In the genomic region with DNA sequence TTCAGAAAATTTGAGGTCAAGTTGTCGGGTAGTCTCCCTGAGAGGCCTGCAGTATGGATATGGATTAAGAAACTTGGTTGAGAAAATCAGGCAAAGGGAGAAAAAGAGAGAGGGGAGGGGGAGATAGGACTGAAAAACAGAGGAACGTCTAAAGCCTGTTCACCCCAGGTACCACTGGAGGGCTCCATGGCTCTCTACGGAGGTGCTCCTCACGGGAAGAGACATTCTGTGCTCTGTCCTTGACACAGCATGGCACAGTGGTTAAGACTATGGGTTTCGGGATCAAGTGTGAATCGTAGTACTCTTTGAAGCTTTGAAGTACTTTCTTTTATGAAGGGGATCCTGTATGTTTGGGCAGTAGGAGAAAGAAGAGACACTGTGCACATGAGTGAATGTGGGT, we compare ENCODE assay signal across 9 mouse cellular contexts. TPM values are rescaled to one million over a fixed set of nuclear protein-coding genes. Genes with fewer than 3 reads are reported as not detected.
DNase-seq lines count a peak whose midpoint lies in the region; ATAC-seq and TF ChIP-seq lines count a peak whose summit lies in the region.
"Had no signal": no experiment of that assay in that cellular context is flagged by ENCODE, and none has a peak within 500 bp of the region (broad histone marks: within the 10 kb centered on the region; RNA-seq: fewer than 3 reads in every experiment).

No protein-coding gene starts in this region.

- DNase-seq in left cerebral cortex, adult 2 months (ENCODE audit: extremely low spot score in 1 of 2, low spot score in 2 of 2), result peak in 1 of 2 experiments; percentile 35
- no peak for DNase-seq in left cerebral cortex, adult 11 months (ENCODE audit: low spot score)
- DNase-seq in MN1 (ENCODE audit: low spot score), result peak; percentile 23
- DNase-seq in cerebellum, adult 2 months, result peak; percentile 43 to 57
- no peak for DNase-seq in urinary bladder, adult 18-20 months (ENCODE audit: low spot score in 2 of 2)
- DNase-seq: gastrocnemius, postnatal 14 days had no signal

- no peaks in the 10 kb centered on the region for H3K36me3 ChIP-seq in hindbrain, embryonic 16.5 days (ENCODE audit: control insufficient read depth, insufficient read depth, low read length)
- H3K36me3 ChIP-seq in intestine, embryonic 15.5 days, result no peaks in the 10 kb centered on the region
- H3K36me3 ChIP-seq: neural tube, embryonic 13.5 days had no signal

- intact Hi-C loops in left cerebral cortex, adult 2 months (cut with DNase I), result loop anchor here (2.0 kb wide), 1 partner anchor 245 kb away; no protein-coding TSS in a partner anchor

- H3K4me3 ChIP-seq in left cerebral cortex, adult 2 months, result no peak overlapping the region
- H3K4me3 ChIP-seq in cerebellum, adult 2 months (replicated peaks; ENCODE audit: insufficient read depth, low read depth, low read length), result no peak overlapping the region
- no peak overlapping the region for H3K4me3 ChIP-seq in hindbrain, embryonic 16.5 days (ENCODE audit: low read length)
- H3K4me3 ChIP-seq in intestine, embryonic 15.5 days (replicated peaks), result no peak overlapping the region

- H3K4me2 ChIP-seq in hindbrain, embryonic 16.5 days (ENCODE audit: low read length), result no peak overlapping the region
- no peak overlapping the region for H3K4me2 ChIP-seq in intestine, embryonic 15.5 days (replicated peaks)

- TF ChIP-seq CTCF in left cerebral cortex, adult 2 months (IDR thresholded peaks at IDR 0.05), result peak; percentile 58
- peak; percentile 73 for TF ChIP-seq CTCF in cerebellum, adult 2 months (IDR thresholded peaks at IDR 0.05; ENCODE audit: borderline replicate concordance, insufficient read depth, low read depth, low read length)

- 28% methylated on average over 6 of the region's 6 CpGs for WGBS in cerebellum, adult 2 months
- WGBS in hindbrain, embryonic 16.5 days, result 26% methylated on average over 6 of the region's 6 CpGs
- WGBS in intestine, embryonic 15.5 days, result 40% methylated on average over 6 of the region's 6 CpGs

- TF ChIP-seq POLR2A in cerebellum, adult 2 months (IDR thresholded peaks at IDR 0.05; ENCODE audit: borderline replicate concordance, insufficient read depth, low read length), result no peak

- 0 out of 2 replicates have a peak, but pooled peaks have one; percentile 13 for ATAC-seq in hindbrain, embryonic 16.5 days
- no peak for ATAC-seq in intestine, embryonic 15.5 days

- H3K27me3 ChIP-seq in cerebellum, adult 2 months (ENCODE audit: control insufficient read depth, insufficient read depth, low read length), result no peaks in the 10 kb centered on the region
- no peaks in the 10 kb centered on the region for H3K27me3 ChIP-seq in hindbrain, embryonic 16.5 days (replicated peaks; ENCODE audit: control insufficient read depth, insufficient read depth, low read length)
- H3K27me3 ChIP-seq in intestine, embryonic 15.5 days (replicated peaks), result peaks cover 13% of the 10 kb centered on the region
- H3K27me3 ChIP-seq: neural tube, embryonic 13.5 days had no signal

- H3K9ac ChIP-seq in hindbrain, embryonic 16.5 days (ENCODE audit: low read depth, low read length), result no peak overlapping the region
- no peak overlapping the region for H3K9ac ChIP-seq in intestine, embryonic 15.5 days
- H3K9ac ChIP-seq: neural tube, embryonic 13.5 days had no signal

- H3K4me1 ChIP-seq in cerebellum, adult 2 months (ENCODE audit: control insufficient read depth, insufficient read depth, low read length), result peaks cover 3% of the 10 kb centered on the region
- H3K4me1 ChIP-seq in hindbrain, embryonic 16.5 days (ENCODE audit: control insufficient read depth, insufficient read depth, low read depth, low read length), result peaks cover 18% of the 10 kb centered on the region
- H3K4me1 ChIP-seq in intestine, embryonic 15.5 days (replicated peaks), result peaks cover 12% of the 10 kb centered on the region

- no peak overlapping the region for H3K27ac ChIP-seq in left cerebral cortex, adult 2 months
- no peak overlapping the region for H3K27ac ChIP-seq in cerebellum, adult 2 months (ENCODE audit: insufficient read depth, low read length)
- H3K27ac ChIP-seq in hindbrain, embryonic 16.5 days (ENCODE audit: low read depth, low read length), result no peak overlapping the region
- no peak overlapping the region for H3K27ac ChIP-seq in intestine, embryonic 15.5 days

- no peaks in the 10 kb centered on the region for H3K9me3 ChIP-seq in hindbrain, embryonic 16.5 days (ENCODE audit: control insufficient read depth, low read length)
- H3K9me3 ChIP-seq in intestine, embryonic 15.5 days, result no peaks in the 10 kb centered on the region
- H3K9me3 ChIP-seq: neural tube, embryonic 13.5 days had no signal

RNA-seq across cellular contexts. Expression of gene Nrcam, which starts 1.2 kb away (rescaled TPM):
- total RNA-seq in left cerebral cortex, adult 2 months (2021), result 100 to 1,000 TPM; 515 to 517 TPM
- polyA plus RNA-seq in cerebellum, adult 2 months (2012; rRNA removed), result 88.0 and 95.2 TPM in 2 replicates
- polyA plus RNA-seq in hindbrain, embryonic 16.5 days (2015; fragmentation: Nextera tagmentation; extraction: Ambion mirVana), result 125 and 142 TPM in 2 replicates
- 4.2 and 4.4 TPM in 2 replicates for polyA plus RNA-seq in intestine, embryonic 15.5 days (2015; fragmentation: Nextera tagmentation; extraction: Ambion mirVana)

Comparison
In these comparisons a context has a peak if more than half of its experiments do, and no peak if none do; other contexts are left out.
1. DNase-seq: peak in MN1 (single experiment) and cerebellum, adult 2 months (2 of 2); none in left cerebral cortex, adult 11 months (single experiment) and urinary bladder, adult 18-20 months (0 of 2).
2. RNA of gene Nrcam, which starts 1.2 kb away (polyA plus RNA-seq): 125 to 142 TPM in hindbrain, embryonic 16.5 days and 88.0 to 95.2 TPM in cerebellum, adult 2 months; 4.2 to 4.4 TPM in intestine, embryonic 15.5 days; every median in the first group is over 10 times any median in the second.